14 mouse cellular contexts compared by ENCODE assay signal in genomic region chr2:68953688-68954087, GRCm38 (mm10).
"Had no signal": no experiment of that assay in that cellular context is flagged by ENCODE, and none has a peak within 500 bp of the region (broad histone marks: within the 10 kb centered on the region; RNA-seq: fewer than 3 reads in every experiment).

No protein-coding gene starts in this region.

- H3K9ac ChIP-seq: liver, embryonic 14.5 days; lung, embryonic 15.5 days; midbrain, embryonic 13.5 days; midbrain, embryonic 15.5 days; neural tube, embryonic 12.5 days had no signal

- H3K4me3 ChIP-seq: lung, embryonic 15.5 days; megakaryocyte, embryonic 14.5 days; midbrain, embryonic 13.5 days; midbrain, embryonic 15.5 days; neural tube, embryonic 12.5 days had no signal

- H3K9me3 ChIP-seq: lung, embryonic 15.5 days; midbrain, embryonic 15.5 days; neural tube, embryonic 12.5 days had no signal

- ATAC-seq: lung, postnatal 0 days; midbrain, embryonic 13.5 days; midbrain, embryonic 15.5 days had no signal

- H3K36me3 ChIP-seq: lung, embryonic 15.5 days had no signal

- H3K4me2 ChIP-seq: lung, embryonic 15.5 days; midbrain, embryonic 11.5 days; midbrain, embryonic 13.5 days; midbrain, embryonic 15.5 days; neural tube, embryonic 12.5 days had no signal

- H3K27me3 ChIP-seq: lung, embryonic 15.5 days; megakaryocyte, embryonic 14.5 days; midbrain, embryonic 13.5 days; midbrain, embryonic 15.5 days; neural tube, embryonic 12.5 days had no signal

- H3K27ac ChIP-seq: liver, embryonic 14.5 days; lung, embryonic 15.5 days; midbrain, embryonic 13.5 days; midbrain, embryonic 15.5 days; neural tube, embryonic 12.5 days had no signal

- H3K4me1 ChIP-seq: lung, embryonic 15.5 days; midbrain, embryonic 13.5 days; neural tube, embryonic 12.5 days had no signal

- DNase-seq: lung, adult 2 months; lung, postnatal 4 days; right cerebral cortex, postnatal 14 days; thymus, adult 18-20 months; thymus, postnatal 14 days; thymus, postnatal 36 days had no signal
